Mouse (Mus musculus): Measurements from ENCODE around the gene Agfg1.
"Not testable (repeated sequence)": the region's sequence is repeated elsewhere in the genome, so short reads cannot be mapped to it uniquely, and the experiment has no call there.

The Agfg1 gene

DNA sequence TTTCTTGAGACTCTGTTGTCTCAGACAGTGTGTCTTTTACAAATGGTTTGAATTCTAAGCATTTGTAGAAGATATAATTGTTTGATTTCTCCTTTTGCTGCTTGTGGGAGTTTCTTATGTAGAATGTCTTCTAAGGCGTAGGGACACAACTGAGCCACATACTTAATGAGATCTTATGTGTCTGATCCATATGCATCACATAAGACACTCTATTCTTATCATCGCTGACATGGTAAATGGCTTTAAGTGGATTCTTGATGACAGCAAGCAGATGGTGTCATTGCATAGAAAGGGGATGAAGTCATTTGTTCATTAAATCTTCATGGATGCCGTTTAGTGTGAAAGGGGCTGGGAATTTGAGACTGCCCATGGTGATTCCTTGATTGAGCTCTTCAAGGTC is 66.6 kb downstream of the Agfg1 start:
- no peak for DNase-seq (ENCODE audit: low read depth, low spot score)

DNA sequence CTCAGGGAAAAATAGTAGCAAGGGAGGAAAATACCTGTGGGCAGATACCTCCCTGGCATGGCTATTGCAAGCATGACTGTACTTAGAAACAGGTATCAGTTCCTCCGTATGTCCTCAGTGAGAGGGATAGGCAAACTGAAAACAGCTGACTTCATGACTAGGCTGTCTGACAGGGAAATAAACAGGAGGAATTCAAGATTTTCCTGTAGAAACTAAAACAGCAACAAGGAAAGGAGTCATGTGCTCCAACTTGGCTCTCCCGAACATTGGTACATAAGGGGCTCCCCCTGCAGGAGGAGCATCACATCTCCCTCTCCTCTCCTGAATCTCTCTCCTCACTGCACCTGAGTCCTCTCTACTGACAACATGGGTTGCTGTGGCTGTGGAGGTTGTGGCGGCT is 73.7 kb downstream of the Agfg1 start, which contains the start of gene A030005L19Rik:
A030005L19Rik (plus strand) TSS at position 301 of the 400 bp plus-strand sequence.
- no peak for DNase-seq (ENCODE audit: low read depth, low spot score)

GRCm38 (mm10) chr1:82913434-82913833 is 74.2 kb downstream of the Agfg1 start:
- not testable (repeated sequence) for DNase-seq (ENCODE audit: low read depth, low spot score)

GRCm38 (mm10) chr1:82924650-82925049 is 85.4 kb downstream of the Agfg1 start, which contains the start of gene A030014E15Rik:
Gene A030014E15Rik (plus strand): TSS chr1:82924917.
- no peak for DNase-seq (ENCODE audit: low read depth, low spot score)

DNA sequence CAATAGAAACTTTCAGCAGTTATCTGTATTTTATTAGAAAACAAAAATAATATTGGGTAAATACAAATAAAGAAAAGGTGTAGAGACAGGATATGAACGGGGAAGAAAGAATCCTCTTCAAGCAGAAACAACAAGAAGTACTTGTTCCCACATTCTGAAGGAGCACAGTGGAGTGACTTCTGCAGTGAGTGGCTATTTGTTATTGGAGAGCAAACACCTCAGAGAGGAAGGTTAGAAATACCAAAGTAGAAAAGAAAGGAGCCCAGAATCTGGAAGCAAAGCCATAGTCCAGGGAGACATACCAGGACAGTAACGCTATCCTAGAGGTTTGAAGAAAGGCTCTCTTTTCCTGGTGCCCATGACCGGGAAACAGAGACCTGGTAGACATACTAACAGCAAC is 91.3 kb downstream of the Agfg1 start:
- DNase-seq (ENCODE audit: low read depth, low spot score), result not testable (repeated sequence)

- DNase-seq (ENCODE audit: low read depth, low spot score), result not testable (repeated sequence)
Measured at GRCm38 (mm10) chr1:82931326-82931725, 92.0 kb downstream of the Agfg1 start, which contains the start of gene Gm6217. Gene Gm6217 (minus strand): TSS chr1:82931399.

DNA sequence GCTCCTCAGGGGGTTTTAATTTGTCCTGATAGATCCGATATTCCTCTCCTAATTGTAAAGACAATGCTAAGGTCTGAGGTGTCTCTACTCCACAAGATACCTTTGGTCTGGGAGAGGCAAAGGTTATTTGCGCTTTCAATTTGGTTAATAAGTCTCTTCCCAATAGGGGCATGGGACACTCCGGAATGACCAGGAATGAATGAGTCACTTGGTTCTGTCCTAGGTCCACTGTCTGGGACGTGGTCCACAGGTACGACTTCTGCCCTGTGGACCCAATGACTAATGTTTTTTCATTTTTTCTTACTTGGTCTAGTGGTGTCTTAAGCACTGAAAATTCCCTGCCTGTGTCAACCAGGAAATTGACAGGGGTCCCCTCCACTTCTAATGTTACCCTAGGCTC is 99.4 kb downstream of the Agfg1 start:
- DNase-seq (ENCODE audit: low read depth, low spot score), result no peak

DNA sequence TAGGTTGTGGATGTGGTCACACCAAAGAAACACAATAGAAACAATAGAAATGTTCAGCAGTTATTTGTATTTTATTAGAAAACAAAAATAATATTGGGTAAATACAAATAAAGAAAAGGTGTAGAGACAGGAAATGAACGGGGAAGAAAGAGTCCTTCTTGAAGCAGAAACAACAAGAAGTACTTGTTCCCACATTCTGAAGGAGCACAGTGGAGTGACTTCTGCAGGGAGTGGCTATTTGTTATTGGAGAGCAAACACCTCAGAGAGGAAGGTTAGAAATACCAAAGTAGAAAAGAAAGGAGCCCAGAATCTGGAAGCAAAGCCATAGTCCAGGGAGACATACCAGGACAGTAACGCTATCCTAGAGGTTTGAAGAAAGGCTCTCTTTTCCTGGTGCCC is 103.2 kb downstream of the Agfg1 start:
- DNase-seq (ENCODE audit: low read depth, low spot score), result not testable (repeated sequence)

GRCm38 (mm10) chr1:82943295-82943694 is 104.0 kb downstream of the Agfg1 start, which contains the start of gene A030003K21Rik:
Gene A030003K21Rik (minus strand): TSS chr1:82943388.
- DNase-seq (ENCODE audit: low read depth, low spot score), result not testable (repeated sequence)

DNA sequence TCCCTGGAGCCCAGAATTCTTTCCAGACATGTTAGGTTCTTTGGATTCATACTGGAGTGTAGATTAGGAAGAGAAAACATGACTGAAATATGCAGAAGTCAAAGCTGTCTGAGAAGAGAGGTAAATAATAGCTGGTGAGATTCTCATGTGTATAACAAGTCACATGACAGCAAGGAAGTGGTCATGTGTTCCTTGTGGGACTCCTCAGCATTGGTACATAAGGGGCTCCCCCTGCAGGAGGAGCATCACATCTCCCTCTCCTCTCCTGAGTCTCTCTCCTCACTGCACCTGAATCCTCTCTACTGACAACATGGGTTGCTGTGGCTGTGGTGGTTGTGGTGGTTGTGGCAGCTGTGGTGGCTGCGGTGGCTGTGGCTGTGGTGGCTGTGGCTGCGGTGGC is 106.7 kb downstream of the Agfg1 start:
- DNase-seq (ENCODE audit: low read depth, low spot score), result not testable (repeated sequence)

GRCm38 (mm10) chr1:82948601-82949000 is 109.3 kb downstream of the Agfg1 start:
- no peak for DNase-seq (ENCODE audit: low read depth, low spot score)

Measured in brain, embryonic 18.5 days (tissue).